Mouse (Mus musculus) neural tube, embryonic 11.5 days (tissue): ENCODE data around the gene Slco4a1. TPM values are rescaled to one million over a fixed set of nuclear protein-coding genes. Genes with fewer than 3 reads are reported as not detected.

Source experiments
- ATAC-seq: fragments of 200-750 bp; cut with Nextera tagmentation; 2 replicates; pipeline ENCODE4 v1.8.0; 2017; ENCODE audit warnings: moderate number of reproducible peaks, mild to moderate bottlenecking, moderate TSS enrichment, moderate library complexity; ENCODE audit not compliant: insufficient read depth, low FRiP score, low TSS enrichment
- DNase-seq: peaks from one replicate; pipeline ENCODE4 v3.0.0-alpha.2; 2015; ENCODE audit warnings: low spot score
- H3K27ac ChIP-seq: fragments of 300-500 bp; sonication (generic); 2 replicates; pipeline ENCODE4 v1.5.1; 2014; ENCODE audit warnings: low read depth, mild to moderate bottlenecking, low read length
- H3K27me3 ChIP-seq: fragments of 300-500 bp; sonication (generic); 2 replicates; pipeline ENCODE4 v1.6.1; 2014; ENCODE audit warnings: mild to moderate bottlenecking, low read length, mixed read lengths; ENCODE audit not compliant: control insufficient read depth, insufficient read depth
- H3K36me3 ChIP-seq: fragments of 300-500 bp; sonication (generic); 2 replicates; pipeline ENCODE4 v1.6.1; 2014; ENCODE audit warnings: mild to moderate bottlenecking, low read length, moderate library complexity, mixed read lengths; ENCODE audit not compliant: control insufficient read depth, insufficient read depth
- H3K4me1 ChIP-seq: fragments of 300-500 bp; sonication (generic); 2 replicates; pipeline ENCODE4 v1.6.1; 2014; ENCODE audit warnings: low read length, mixed read lengths; ENCODE audit not compliant: control insufficient read depth, insufficient read depth
- H3K4me2 ChIP-seq: fragments of 300-500 bp; sonication (generic); 2 replicates; pipeline ENCODE4 v1.6.1; 2014; ENCODE audit warnings: low read depth, mild to moderate bottlenecking, moderate library complexity
- H3K4me3 ChIP-seq: fragments of 300-500 bp; sonication (generic); 2 replicates; pipeline ENCODE4 v1.5.1; 2014; ENCODE audit warnings: low read depth, low read length
- H3K9ac ChIP-seq: fragments of 300-500 bp; sonication (generic); 2 replicates; pipeline ENCODE4 v1.6.1; 2014; ENCODE audit warnings: mild to moderate bottlenecking, low read length
- H3K9me3 ChIP-seq: fragments of 300-500 bp; sonication (generic); 2 replicates; pipeline ENCODE4 v1.6.1; 2016; ENCODE audit warnings: low read length; ENCODE audit not compliant: control insufficient read depth
- WGBS: fragments of 180-500 bp; shearing (Covaris S2); extraction: QIAGEN DNeasy Blood & Tissue Kit; methylation state at CpG from one replicate; pipeline ENCODE4 v1.1.7; 2014; 5-methylcytosine and 5-hydroxymethylcytosine counted together
- polyA plus RNA-seq: library from polyadenylated mRNA; unstranded; fragments of >200 nt; fragmentation: Nextera tagmentation; extraction: Ambion mirVana; gene quantifications from 2 replicates; pipeline ENCODE4 v1.2.1, GENCODE M21; 2014

Slco4a1 gene
- polyA plus RNA-seq, 1 experiment from 2014 or later: 6.2 TPM

- peaks cover 3% of the 10 kb centered on the region for H3K27me3 ChIP-seq
- H3K4me2 ChIP-seq: no peak overlapping the region
- WGBS: 47% methylated on average over 5 of the region's 5 CpGs
These were observed 50.2 kb downstream of the Slco4a1 start for GRCm38 (mm10) chr2:180506281-180506680.

DNA sequence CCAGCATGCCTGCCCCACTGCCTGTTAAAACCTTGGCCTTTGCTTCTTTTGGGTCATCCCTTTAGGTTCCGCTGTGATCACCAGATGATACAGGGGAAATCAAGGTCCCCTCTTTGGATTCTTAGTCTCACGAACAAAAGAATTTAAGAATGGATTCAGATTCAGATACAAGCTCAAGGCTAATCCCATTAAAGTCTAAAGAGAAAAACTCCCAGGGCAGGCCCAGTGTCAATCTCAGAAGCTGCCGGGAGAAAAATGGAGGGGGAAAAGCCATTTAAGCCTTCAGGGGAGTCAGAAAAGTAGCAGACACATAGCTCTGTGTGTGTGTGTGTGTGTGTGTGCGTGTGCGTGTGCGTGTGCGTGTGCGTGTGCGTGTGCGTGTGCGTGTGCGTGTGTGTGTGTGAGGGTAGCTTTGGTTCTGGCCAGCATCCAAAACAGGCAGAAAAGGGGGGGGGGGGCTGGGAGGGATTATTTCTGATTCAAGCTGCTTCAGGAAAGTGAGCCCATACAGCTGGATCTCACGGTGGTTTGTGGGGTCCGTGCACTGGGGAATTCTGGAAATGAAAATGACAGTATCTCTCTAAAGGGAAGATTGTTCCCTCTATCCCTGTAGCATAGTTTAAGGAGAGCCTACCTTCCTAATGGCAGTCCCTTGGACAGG, 52.5 kb downstream of the Slco4a1 start:
- Histone ChIP-seq H3K4me3 (no peak overlapping the region), H3K4me2 (no peak overlapping the region), H3K9me3 (no peaks in the 10 kb centered on the region), H3K9ac (no peak overlapping the region), H3K4me1 (no peaks in the 10 kb centered on the region; the same call in 1 of the 2 replicates), H3K36me3 (no peaks in the 10 kb centered on the region), H3K27ac (no peak overlapping the region), H3K27me3 (no peaks in the 10 kb centered on the region)
- no peak for DNase-seq
- ATAC-seq: no peak
- 82% methylated on average over 14 of the region's 14 CpGs for WGBS

More at GRCm38 (mm10) chr2:180506281-180506680, 50.2 kb downstream of the Slco4a1 start:
- H3K36me3 ChIP-seq: no peaks in the 10 kb centered on the region
- no peak overlapping the region for H3K27ac ChIP-seq
- H3K9me3 ChIP-seq: no peaks in the 10 kb centered on the region
- H3K4me3 ChIP-seq: no peak overlapping the region
- ATAC-seq (no peak), DNase-seq (no peak)
- no peaks in the 10 kb centered on the region; the same call in 1 of the 2 replicates for H3K4me1 ChIP-seq
- no peak overlapping the region for H3K9ac ChIP-seq

- DNase-seq: no peak
- WGBS: 50% methylated on average over 5 of the region's 5 CpGs
- Histone ChIP-seq H3K36me3 (no peaks in the 10 kb centered on the region), H3K4me2 (no peak overlapping the region), H3K4me3 (no peak overlapping the region), H3K27me3 (no peaks in the 10 kb centered on the region), H3K9ac (no peak overlapping the region), H3K4me1 (peaks cover 2% of the 10 kb centered on the region; the same call in 1 of the 2 replicates), H3K27ac (no peak overlapping the region), H3K9me3 (no peaks in the 10 kb centered on the region)
- no peak for ATAC-seq
These were observed 54.8 kb downstream of the Slco4a1 start for GRCm38 (mm10) chr2:180510867-180511266.

GRCm38 (mm10) chr2:180511875-180512661, 56.0 kb downstream of the Slco4a1 start:
- ATAC-seq (no peak), DNase-seq (no peak)
- H3K9ac ChIP-seq: no peak overlapping the region
- H3K27ac ChIP-seq: no peak overlapping the region
- H3K9me3 ChIP-seq: no peaks in the 10 kb centered on the region
- no peaks in the 10 kb centered on the region for H3K27me3 ChIP-seq
- H3K36me3 ChIP-seq: no peaks in the 10 kb centered on the region
- no peak overlapping the region for H3K4me2 ChIP-seq
- H3K4me1 ChIP-seq: 0 out of 2 replicates have a peak, but pooled peaks cover 2% of the 10 kb centered on the region
- WGBS: 45% methylated on average over 13 of the region's 13 CpGs
- no peak overlapping the region for H3K4me3 ChIP-seq

- H3K4me3 ChIP-seq: no peak overlapping the region
- 72% methylated on average over 3 of the region's 3 CpGs for WGBS
- H3K9me3 ChIP-seq: no peaks in the 10 kb centered on the region
- ATAC-seq (no peak), DNase-seq (no peak)
- no peak overlapping the region for H3K9ac ChIP-seq
- H3K36me3 ChIP-seq: no peaks in the 10 kb centered on the region
- no peak overlapping the region for H3K27ac ChIP-seq
- 0 out of 2 replicates have a peak, but pooled peaks cover 2% of the 10 kb centered on the region for H3K4me1 ChIP-seq
- H3K4me2 ChIP-seq: no peak overlapping the region
- H3K27me3 ChIP-seq: no peaks in the 10 kb centered on the region
These were observed 57.0 kb downstream of the Slco4a1 start for GRCm38 (mm10) chr2:180513019-180513418.

GRCm38 (mm10) chr2:180513835-180514234, 57.8 kb downstream of the Slco4a1 start:
- no peak overlapping the region for H3K4me3 ChIP-seq
- H3K27ac ChIP-seq: no peak overlapping the region
- no peaks in the 10 kb centered on the region for H3K36me3 ChIP-seq
- no peaks in the 10 kb centered on the region for H3K9me3 ChIP-seq
- WGBS: 31% methylated on average over 4 of the region's 4 CpGs
- 0 out of 2 replicates have a peak, but pooled peaks cover 2% of the 10 kb centered on the region for H3K4me1 ChIP-seq
- ATAC-seq (no peak), DNase-seq (no peak)
- H3K4me2 ChIP-seq: no peak overlapping the region
- H3K9ac ChIP-seq: no peak overlapping the region
- H3K27me3 ChIP-seq: no peaks in the 10 kb centered on the region

DNA sequence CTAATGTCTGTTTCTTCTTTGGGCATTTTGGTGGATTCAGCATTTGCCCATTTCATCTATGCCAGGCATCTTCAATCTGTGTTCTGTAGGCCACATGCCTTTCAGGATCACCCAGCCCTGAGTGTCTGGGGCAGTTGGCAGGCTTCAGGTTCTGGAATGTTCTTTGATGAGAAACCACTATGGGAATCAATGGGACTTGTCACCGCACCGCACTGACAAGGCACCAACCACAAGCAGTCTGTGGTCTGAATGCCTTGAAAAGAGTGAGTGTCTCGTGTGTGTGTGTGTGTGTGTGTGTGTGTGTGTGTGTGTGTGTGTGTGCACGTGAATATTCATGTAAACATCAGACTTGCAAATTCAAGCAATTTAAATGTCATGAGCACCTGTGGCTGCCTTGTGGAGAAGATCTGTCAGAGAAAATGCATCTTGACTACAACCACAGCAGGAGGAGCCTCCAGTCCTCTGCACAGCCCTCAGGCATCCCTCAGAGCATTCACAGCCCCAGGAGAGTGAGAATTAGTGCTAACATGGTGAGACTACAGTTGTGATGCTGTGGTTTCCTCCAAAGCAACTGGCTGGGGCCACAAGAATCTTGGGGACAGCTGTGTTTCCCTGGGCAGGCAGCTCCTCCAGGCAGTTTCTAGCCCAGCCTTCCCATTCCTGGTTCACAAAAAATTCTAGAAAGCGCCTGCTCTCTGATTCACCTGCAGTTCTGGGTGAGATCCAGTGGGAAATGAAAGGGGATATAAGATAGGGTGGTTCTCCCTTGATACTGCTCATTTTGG, 65.6 kb downstream of the Slco4a1 start:
- Histone ChIP-seq H3K4me2 (no peak overlapping the region), H3K9me3 (no peaks in the 10 kb centered on the region), H3K27ac (no peak overlapping the region), H3K36me3 (no peaks in the 10 kb centered on the region), H3K9ac (no peak overlapping the region), H3K4me3 (no peak overlapping the region), H3K4me1 (no peaks in the 10 kb centered on the region), H3K27me3 (no peaks in the 10 kb centered on the region)
- DNase-seq (no peak), ATAC-seq (no peak)
- WGBS: 81% methylated on average over 5 of the region's 5 CpGs

DNA sequence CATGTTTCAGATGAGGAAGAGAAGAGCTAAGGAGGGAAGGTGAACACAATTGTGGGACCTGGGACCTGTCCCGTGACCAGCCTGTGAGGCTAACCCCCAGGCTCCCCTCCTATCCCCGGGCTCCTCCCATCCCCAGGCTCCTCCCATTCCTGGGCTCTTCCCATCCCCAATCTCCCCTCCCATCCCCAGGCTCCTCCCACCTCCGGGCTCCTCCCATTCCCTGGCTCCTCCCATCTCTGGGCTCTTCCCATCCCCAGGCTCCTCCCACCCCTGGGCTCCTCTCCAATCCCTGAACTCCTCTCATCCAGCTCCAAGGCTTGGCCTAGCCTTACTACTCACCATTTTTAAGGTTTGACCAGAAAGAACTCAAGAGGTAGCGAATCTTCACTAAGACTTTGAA, 66.8 kb downstream of the Slco4a1 start:
- DNase-seq (no peak), ATAC-seq (no peak)
- H3K4me3 ChIP-seq: no peak overlapping the region
- H3K4me2 ChIP-seq: no peak overlapping the region
- no peaks in the 10 kb centered on the region for H3K4me1 ChIP-seq
- H3K9me3 ChIP-seq: no peaks in the 10 kb centered on the region
- H3K27ac ChIP-seq: no peak overlapping the region
- no peaks in the 10 kb centered on the region for H3K27me3 ChIP-seq
- H3K9ac ChIP-seq: no peak overlapping the region
- 64% methylated on average over 4 of the region's 4 CpGs for WGBS
- H3K36me3 ChIP-seq: no peaks in the 10 kb centered on the region
